ENCODE assay signal across 19 mouse cellular contexts in genomic region chr3:6087267-6087666, GRCm38 (mm10).
"Had no signal": no experiment of that assay in that cellular context is flagged by ENCODE, and none has a peak within 500 bp of the region (broad histone marks: within the 10 kb centered on the region; RNA-seq: fewer than 3 reads in every experiment).

No protein-coding gene starts in this region.

- ATAC-seq: forebrain, embryonic 13.5 days; forebrain, embryonic 14.5 days; forebrain, embryonic 15.5 days; forebrain, embryonic 16.5 days; forebrain, postnatal 0 days had no signal

- DNase-seq: cerebellum, adult 9-11 months; cerebellum, postnatal 10 days; cerebellum, postnatal 14 days; cerebellum, postnatal 25 days; cerebellum, postnatal 36 days; embryo, embryonic 11 days; forebrain, postnatal 0 days; gastrocnemius, adult 2 months; gastrocnemius, postnatal 10 days; gastrocnemius, postnatal 14 days; gastrocnemius, postnatal 25 days; gastrocnemius, postnatal 36 days; heart, adult 11 months; heart, adult 18-20 months; heart, adult 2 months had no signal
